Mouse (Mus musculus) liver, embryonic 11.5 days (tissue): Measurements from ENCODE around the gene Tcp11l2. TPM values are rescaled to one million over a fixed set of nuclear protein-coding genes. Genes with fewer than 3 reads are reported as not detected.

Source experiments
- ATAC-seq: fragments of 200-750 bp; cut with Nextera tagmentation; replicated peaks from 2 replicates; pipeline ENCODE4 v1.8.0; 2017; ENCODE audit warnings: moderate number of reproducible peaks, mild to moderate bottlenecking, moderate TSS enrichment, moderate library complexity; ENCODE audit not compliant: low FRiP score
- DNase-seq: peaks from one replicate; pipeline ENCODE4 v3.0.0-alpha.2; 2017; ENCODE audit warnings: low spot score
- H3K27ac ChIP-seq: fragments of 300-500 bp; sonication (generic); 2 replicates; pipeline ENCODE4 v1.5.1; 2014; ENCODE audit warnings: mild to moderate bottlenecking, low read depth, low read length, control low read depth
- H3K27me3 ChIP-seq: fragments of 300-500 bp; sonication (generic); replicated peaks from 2 replicates; pipeline ENCODE4 v1.6.1; 2014; ENCODE audit warnings: low read length, mixed read lengths; ENCODE audit not compliant: control insufficient read depth, insufficient read depth
- H3K36me3 ChIP-seq: fragments of 300-500 bp; sonication (generic); 2 replicates; pipeline ENCODE4 v1.6.1; 2014; ENCODE audit warnings: mild to moderate bottlenecking, low read length, moderate library complexity, mixed read lengths; ENCODE audit not compliant: control insufficient read depth, insufficient read depth
- H3K4me1 ChIP-seq: fragments of 300-500 bp; sonication (generic); replicated peaks from 2 replicates; pipeline ENCODE4 v1.6.1; 2014; ENCODE audit warnings: low read length, mixed read lengths; ENCODE audit not compliant: control insufficient read depth, insufficient read depth
- H3K4me2 ChIP-seq: fragments of 300-500 bp; sonication (generic); 2 replicates; pipeline ENCODE4 v1.6.1; 2014; ENCODE audit warnings: mild to moderate bottlenecking, control low read depth, moderate library complexity
- H3K4me3 ChIP-seq: fragments of 300-500 bp; sonication (generic); 2 replicates; pipeline ENCODE4 v1.5.1; 2014; ENCODE audit warnings: low read depth, low read length, control low read depth
- H3K9ac ChIP-seq: fragments of 300-500 bp; sonication (generic); 2 replicates; pipeline ENCODE4 v1.6.1; 2014; ENCODE audit warnings: low read depth, low read length, control low read depth
- H3K9me3 ChIP-seq: fragments of 300-500 bp; sonication (generic); 2 replicates; pipeline ENCODE4 v1.6.1; 2016; ENCODE audit warnings: low read length, inconsistent platforms, mixed read lengths; ENCODE audit not compliant: control insufficient read depth
- WGBS: fragments of 180-500 bp; shearing (Covaris S2); extraction: QIAGEN DNeasy Blood & Tissue Kit; methylation state at CpG from one replicate; pipeline ENCODE4 v1.1.7; 2014; 5-methylcytosine and 5-hydroxymethylcytosine counted together
- polyA plus RNA-seq: library from polyadenylated mRNA; unstranded; fragments of >200 nt; fragmentation: Nextera tagmentation; extraction: Ambion mirVana; gene quantifications from 2 replicates; pipeline ENCODE4 v1.2.1, GENCODE M21; 2014

Tcp11l2 gene
- polyA plus RNA-seq, 1 experiment from 2014 or later, result 4.7 TPM

- H3K27ac ChIP-seq, result no peak overlapping the region
- H3K36me3 ChIP-seq, result no peaks in the 10 kb centered on the region
- ATAC-seq, result no peak
- no peak overlapping the region for H3K4me3 ChIP-seq
- no peak for DNase-seq
- H3K9ac ChIP-seq, result no peak overlapping the region
- no peak overlapping the region for H3K4me2 ChIP-seq
- no peaks in the 10 kb centered on the region for H3K27me3 ChIP-seq
- WGBS, result 83% methylated on average over 10 of the region's 10 CpGs
- peaks cover 8% of the 10 kb centered on the region for H3K4me1 ChIP-seq
- H3K9me3 ChIP-seq, result no peaks in the 10 kb centered on the region
Observed at GRCm38 (mm10) chr10:84571052-84571639, 5.3 kb upstream of the Tcp11l2 start.

GRCm38 (mm10) chr10:84573671-84574420, 2.6 kb upstream of the Tcp11l2 start:
- H3K9ac ChIP-seq, result no peak overlapping the region
- H3K4me2 ChIP-seq, result no peak overlapping the region
- H3K27ac ChIP-seq, result no peak overlapping the region
- WGBS, result 56% methylated on average over 5 of the region's 5 CpGs
- no peaks in the 10 kb centered on the region for H3K36me3 ChIP-seq
- no peaks in the 10 kb centered on the region for H3K27me3 ChIP-seq
- no peak for ATAC-seq
- H3K4me3 ChIP-seq, result no peak overlapping the region
- no peaks in the 10 kb centered on the region for H3K9me3 ChIP-seq
- H3K4me1 ChIP-seq, result peaks cover 12% of the 10 kb centered on the region
- DNase-seq, result no peak

- no peaks in the 10 kb centered on the region for H3K36me3 ChIP-seq
- H3K27me3 ChIP-seq, result no peaks in the 10 kb centered on the region
- DNase-seq, result no peak
- H3K4me1 ChIP-seq, result peaks cover 12% of the 10 kb centered on the region
- peak overlapping the region; percentile 99 for H3K4me2 ChIP-seq
- ATAC-seq, result peak; percentile 93
- under 1% methylated on average over 14 of the region's 14 CpGs for WGBS
- peak overlapping the region; percentile 69 for H3K27ac ChIP-seq
- peak overlapping the region; percentile 88 for H3K4me3 ChIP-seq
- H3K9ac ChIP-seq, result no peak overlapping the region
- no peaks in the 10 kb centered on the region for H3K9me3 ChIP-seq
Observed at GRCm38 (mm10) chr10:84576029-84576394, 414 bp upstream of the Tcp11l2 start.

GRCm38 (mm10) chr10:84577071-84577727, 773 bp downstream of the Tcp11l2 start:
- Histone ChIP-seq H3K4me2 (peak overlapping the region; percentile 99), H3K9me3 (no peaks in the 10 kb centered on the region), H3K27me3 (no peaks in the 10 kb centered on the region), H3K4me1 (peaks cover 12% of the 10 kb centered on the region), H3K4me3 (peak overlapping the region; percentile 88), H3K27ac (peak overlapping the region; percentile 20; the same call in 1 of the 2 replicates), H3K9ac (peak overlapping the region; percentile 44), H3K36me3 (no peaks in the 10 kb centered on the region)
- peak; percentile 71 for DNase-seq
- ATAC-seq, result peak; percentile 0; the same call in 1 of the 2 replicates
- WGBS, result 2% methylated on average over 38 of the region's 38 CpGs

GRCm38 (mm10) chr10:84578738-84579137, 2.3 kb downstream of the Tcp11l2 start:
- Histone ChIP-seq H3K9me3 (no peaks in the 10 kb centered on the region), H3K4me1 (peaks cover 12% of the 10 kb centered on the region), H3K27me3 (no peaks in the 10 kb centered on the region), H3K36me3 (no peaks in the 10 kb centered on the region), H3K4me2 (no peak overlapping the region), H3K9ac (no peak overlapping the region), H3K4me3 (no peak overlapping the region), H3K27ac (no peak overlapping the region)
- no peak for DNase-seq
- 82% methylated on average over 10 of the region's 10 CpGs for WGBS
- ATAC-seq, result no peak

- Histone ChIP-seq H3K9me3 (no peaks in the 10 kb centered on the region), H3K4me1 (peaks cover 12% of the 10 kb centered on the region), H3K9ac (no peak overlapping the region), H3K27ac (no peak overlapping the region), H3K4me2 (no peak overlapping the region), H3K36me3 (no peaks in the 10 kb centered on the region), H3K27me3 (no peaks in the 10 kb centered on the region), H3K4me3 (no peak overlapping the region)
- WGBS, result 44% methylated on average over 2 of the region's 2 CpGs
- ATAC-seq (no peak), DNase-seq (no peak)
Observed at GRCm38 (mm10) chr10:84579527-84579926, 3.1 kb downstream of the Tcp11l2 start.

GRCm38 (mm10) chr10:84581191-84581590, 4.8 kb downstream of the Tcp11l2 start:
- Histone ChIP-seq H3K4me3 (no peak overlapping the region), H3K9ac (no peak overlapping the region), H3K9me3 (no peaks in the 10 kb centered on the region), H3K27ac (no peak overlapping the region), H3K4me1 (peaks cover 4% of the 10 kb centered on the region; the same call in 1 of the 2 replicates), H3K4me2 (no peak overlapping the region), H3K27me3 (no peaks in the 10 kb centered on the region), H3K36me3 (no peaks in the 10 kb centered on the region)
- WGBS, result 52% methylated on average over 8 of the region's 8 CpGs
- ATAC-seq (no peak), DNase-seq (no peak)

GRCm38 (mm10) chr10:84582236-84582635, 5.8 kb downstream of the Tcp11l2 start:
- H3K27me3 ChIP-seq, result no peaks in the 10 kb centered on the region
- no peak overlapping the region for H3K4me2 ChIP-seq
- no peaks in the 10 kb centered on the region for H3K36me3 ChIP-seq
- 74% methylated on average over 7 of the region's 7 CpGs for WGBS
- peaks cover 4% of the 10 kb centered on the region; the same call in 1 of the 2 replicates for H3K4me1 ChIP-seq
- no peak overlapping the region for H3K4me3 ChIP-seq
- DNase-seq, result no peak
- H3K9ac ChIP-seq, result no peak overlapping the region
- H3K27ac ChIP-seq, result no peak overlapping the region
- no peak for ATAC-seq
- no peaks in the 10 kb centered on the region for H3K9me3 ChIP-seq
